In the genomic region with DNA sequence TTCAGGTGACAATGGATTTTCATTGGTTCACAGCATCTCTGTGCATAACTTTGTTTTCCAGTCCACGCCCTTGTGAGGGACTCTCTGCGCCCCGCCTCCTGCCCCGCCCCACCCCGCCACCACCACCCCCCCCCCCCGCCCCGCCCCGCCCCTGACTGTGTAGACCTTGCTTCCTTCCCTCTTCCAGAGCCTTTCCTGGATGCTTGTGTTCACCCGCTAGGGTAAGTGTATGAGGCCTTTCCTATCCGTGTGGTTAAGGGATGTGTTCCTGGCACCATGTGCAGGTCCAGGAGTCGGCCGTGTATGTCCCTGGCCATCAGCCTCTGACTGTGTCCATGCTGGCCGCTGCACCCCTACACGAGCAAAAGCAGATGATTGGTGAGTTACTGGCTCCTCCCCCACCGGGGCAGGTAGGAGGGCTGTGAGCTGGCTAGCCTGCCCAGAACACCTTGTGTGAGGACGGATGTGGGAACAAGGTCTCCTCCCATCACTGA, we compare ENCODE assay signal across 8 mouse cellular contexts. TPM values are rescaled to one million over a fixed set of nuclear protein-coding genes. Genes with fewer than 3 reads are reported as not detected.
DNase-seq lines count a peak whose midpoint lies in the region; ATAC-seq and TF ChIP-seq lines count a peak whose summit lies in the region.

No protein-coding gene starts in this region.

- H3K9me3 ChIP-seq in forebrain, embryonic 10.5 days, result no peaks in the 10 kb centered on the region
- no peaks in the 10 kb centered on the region for H3K9me3 ChIP-seq in intestine, postnatal 0 days (ENCODE audit: control insufficient read depth)
- no peaks in the 10 kb centered on the region for H3K9me3 ChIP-seq in neural tube, embryonic 14.5 days (ENCODE audit: control insufficient read depth, low read length)

- peak; percentile 87 for ATAC-seq in intestine, postnatal 0 days
- ATAC-seq in neural tube, embryonic 14.5 days (ENCODE audit: low read depth), result peak; percentile 54; the same call in 1 of the 2 replicates

- peaks cover 6% of the 10 kb centered on the region for H3K4me1 ChIP-seq in bone marrow macrophage, adult 2 months (ENCODE audit: control insufficient read depth, insufficient read depth, low read length)
- H3K4me1 ChIP-seq in forebrain, embryonic 10.5 days, result peaks cover 10% of the 10 kb centered on the region
- no peaks in the 10 kb centered on the region for H3K4me1 ChIP-seq in intestine, postnatal 0 days (replicated peaks; ENCODE audit: control insufficient read depth, insufficient read depth, low read length)
- no peaks in the 10 kb centered on the region for H3K4me1 ChIP-seq in neural tube, embryonic 14.5 days (ENCODE audit: control insufficient read depth, insufficient read depth, low read length)

- no peak for TF ChIP-seq CTCF in bone marrow macrophage, adult 2 months (IDR thresholded peaks at IDR 0.05; ENCODE audit: low read depth, low read length)
- no peak for TF ChIP-seq CTCF in intestine, postnatal 0 days (IDR thresholded peaks at IDR 0.05; ENCODE audit: low read depth)

- peak; percentile 13 to 50 for DNase-seq in CD8-positive naive resting alpha-beta T cell, adult 2 months (ENCODE audit: low read depth in 2 of 2, low spot score in 2 of 2)
- DNase-seq in forebrain, embryonic 10.5 days (ENCODE audit: extremely low spot score, low spot score), result peak; percentile 37
- DNase-seq in lung, adult 18-20 months, result peak; percentile 66 to 72
- no peak for DNase-seq in gastrocnemius, postnatal 14 days
- DNase-seq in frontal cortex, postnatal 25 days (ENCODE audit: low spot score in 2 of 2), result no peak

- H3K4me3 ChIP-seq in bone marrow macrophage, adult 2 months (ENCODE audit: insufficient read depth, low read length), result peak overlapping the region; percentile 53
- peak overlapping the region; percentile 45 for H3K4me3 ChIP-seq in forebrain, embryonic 10.5 days
- H3K4me3 ChIP-seq in intestine, postnatal 0 days (ENCODE audit: low read depth, low read length), result peak overlapping the region; percentile 18; the same call in 1 of the 2 replicates
- H3K4me3 ChIP-seq in neural tube, embryonic 14.5 days (ENCODE audit: low read depth, low read length), result no peak overlapping the region

- 5% methylated on average over 16 of the region's 16 CpGs for WGBS in forebrain, embryonic 10.5 days
- under 1% methylated on average over 11 of the region's 16 CpGs for WGBS in intestine, postnatal 0 days
- 7% methylated on average over 12 of the region's 16 CpGs for WGBS in neural tube, embryonic 14.5 days

- H3K27ac ChIP-seq in bone marrow macrophage, adult 2 months (ENCODE audit: insufficient read depth, low read depth, low read length), result no peak overlapping the region
- peak overlapping the region; percentile 68; the same call in 1 of the 2 replicates for H3K27ac ChIP-seq in forebrain, embryonic 10.5 days
- no peak overlapping the region for H3K27ac ChIP-seq in intestine, postnatal 0 days (ENCODE audit: low read depth, low read length)
- H3K27ac ChIP-seq in neural tube, embryonic 14.5 days (ENCODE audit: low read depth, low read length), result no peak overlapping the region

- TF ChIP-seq POLR2A in bone marrow macrophage, adult 2 months (IDR thresholded peaks at IDR 0.05; ENCODE audit: borderline replicate concordance, low read depth, low read length), result no peak

- H3K4me2 ChIP-seq in intestine, postnatal 0 days (replicated peaks; ENCODE audit: low read depth), result peak overlapping the region; percentile 67
- H3K4me2 ChIP-seq in neural tube, embryonic 14.5 days (ENCODE audit: low read depth, low read length), result peak overlapping the region; percentile 33; the same call in 1 of the 2 replicates

- H3K9ac ChIP-seq in intestine, postnatal 0 days (ENCODE audit: low read depth, low read length), result no peak overlapping the region
- no peak overlapping the region for H3K9ac ChIP-seq in neural tube, embryonic 14.5 days (replicated peaks; ENCODE audit: low read depth, low read length)

- peaks cover 14% of the 10 kb centered on the region for H3K36me3 ChIP-seq in forebrain, embryonic 10.5 days (replicated peaks)
- peaks cover 3% of the 10 kb centered on the region; the same call in 1 of the 2 replicates for H3K36me3 ChIP-seq in intestine, postnatal 0 days (ENCODE audit: control insufficient read depth, insufficient read depth)
- H3K36me3 ChIP-seq in neural tube, embryonic 14.5 days (ENCODE audit: control insufficient read depth, insufficient read depth, low read length), result 0 out of 2 replicates have a peak, but pooled peaks cover 2% of the 10 kb centered on the region

- intact Hi-C loops in gastrocnemius, postnatal 14 days (cut with DNase I; ENCODE audit: low total_unique reads), result no loop called here

- H3K27me3 ChIP-seq in forebrain, embryonic 10.5 days (ENCODE audit: poor library complexity, severe bottlenecking), result no peaks in the 10 kb centered on the region
- no peaks in the 10 kb centered on the region for H3K27me3 ChIP-seq in intestine, postnatal 0 days (replicated peaks; ENCODE audit: control insufficient read depth, insufficient read depth, low read length)
- no peaks in the 10 kb centered on the region for H3K27me3 ChIP-seq in neural tube, embryonic 14.5 days (ENCODE audit: control insufficient read depth, insufficient read depth, low read length)

RNA-seq across cellular contexts. Expression of a gene that starts 22.0 kb away (rescaled TPM):
- polyA plus RNA-seq in bone marrow macrophage, adult 2 months (2012; ENCODE audit: insufficient read depth, insufficient read length, missing spikeins), result 2.5 and 3.2 TPM in 2 replicates
- polyA plus RNA-seq in forebrain, embryonic 10.5 days (2016; fragmentation: Nextera tagmentation; extraction: Ambion mirVana), result 1.5 and 1.6 TPM in 2 replicates
- 0.88 and 0.94 TPM in 2 replicates for polyA plus RNA-seq in intestine, postnatal 0 days (2015; fragmentation: Nextera tagmentation; extraction: Ambion mirVana)
- 2.0 and 2.8 TPM in 2 replicates for polyA plus RNA-seq in neural tube, embryonic 14.5 days (2014; fragmentation: Nextera tagmentation; extraction: Ambion mirVana)
- total RNA-seq in gastrocnemius, postnatal 14 days (2021), result under 1 TPM; 0.84 TPM

RNA-seq across cellular contexts. Expression of a gene that starts 22.9 kb away (rescaled TPM):
- 69.9 and 82.6 TPM in 2 replicates for polyA plus RNA-seq in bone marrow macrophage, adult 2 months (2012; ENCODE audit: insufficient read depth, insufficient read length, missing spikeins)
- 38.8 and 39.8 TPM in 2 replicates for polyA plus RNA-seq in forebrain, embryonic 10.5 days (2016; fragmentation: Nextera tagmentation; extraction: Ambion mirVana)
- 12.1 and 12.2 TPM in 2 replicates for polyA plus RNA-seq in intestine, postnatal 0 days (2015; fragmentation: Nextera tagmentation; extraction: Ambion mirVana)
- polyA plus RNA-seq in neural tube, embryonic 14.5 days (2014; fragmentation: Nextera tagmentation; extraction: Ambion mirVana), result 24.7 and 26.3 TPM in 2 replicates
- 10 to 100 TPM; 10.0 to 10.3 TPM for total RNA-seq in gastrocnemius, postnatal 14 days (2021)

RNA-seq across cellular contexts. Expression of a gene that starts 23.7 kb away (rescaled TPM):
- 60.6 and 63.8 TPM in 2 replicates for polyA plus RNA-seq in bone marrow macrophage, adult 2 months (2012; ENCODE audit: insufficient read depth, insufficient read length, missing spikeins)
- 59.4 and 59.9 TPM in 2 replicates for polyA plus RNA-seq in forebrain, embryonic 10.5 days (2016; fragmentation: Nextera tagmentation; extraction: Ambion mirVana)
- polyA plus RNA-seq in intestine, postnatal 0 days (2015; fragmentation: Nextera tagmentation; extraction: Ambion mirVana), result 25.0 and 27.8 TPM in 2 replicates
- 49.4 and 49.7 TPM in 2 replicates for polyA plus RNA-seq in neural tube, embryonic 14.5 days (2014; fragmentation: Nextera tagmentation; extraction: Ambion mirVana)
- 10 to 100 TPM; 11.7 to 14.6 TPM for total RNA-seq in gastrocnemius, postnatal 14 days (2021)

RNA-seq across cellular contexts. Expression of a gene that starts 52.5 kb away (rescaled TPM):
- 157 and 160 TPM in 2 replicates for polyA plus RNA-seq in bone marrow macrophage, adult 2 months (2012; ENCODE audit: insufficient read depth, insufficient read length, missing spikeins)
- polyA plus RNA-seq in forebrain, embryonic 10.5 days (2016; fragmentation: Nextera tagmentation; extraction: Ambion mirVana), result 308 and 317 TPM in 2 replicates
- polyA plus RNA-seq in intestine, postnatal 0 days (2015; fragmentation: Nextera tagmentation; extraction: Ambion mirVana), result 180 and 186 TPM in 2 replicates
- polyA plus RNA-seq in neural tube, embryonic 14.5 days (2014; fragmentation: Nextera tagmentation; extraction: Ambion mirVana), result 466 and 481 TPM in 2 replicates
- total RNA-seq in gastrocnemius, postnatal 14 days (2021), result 10 to 100 TPM; 52.4 to 59.3 TPM

Comparison
In these comparisons a context has a peak if more than half of its experiments do, and no peak if none do; other contexts are left out.
1. DNase-seq: peak in CD8-positive naive resting alpha-beta T cell, adult 2 months (2 of 2), forebrain, embryonic 10.5 days (single experiment) and lung, adult 18-20 months (2 of 2); none in gastrocnemius, postnatal 14 days (single experiment) and frontal cortex, postnatal 25 days (0 of 2).